14 mouse cellular contexts compared by ENCODE assay signal in the genomic region with DNA sequence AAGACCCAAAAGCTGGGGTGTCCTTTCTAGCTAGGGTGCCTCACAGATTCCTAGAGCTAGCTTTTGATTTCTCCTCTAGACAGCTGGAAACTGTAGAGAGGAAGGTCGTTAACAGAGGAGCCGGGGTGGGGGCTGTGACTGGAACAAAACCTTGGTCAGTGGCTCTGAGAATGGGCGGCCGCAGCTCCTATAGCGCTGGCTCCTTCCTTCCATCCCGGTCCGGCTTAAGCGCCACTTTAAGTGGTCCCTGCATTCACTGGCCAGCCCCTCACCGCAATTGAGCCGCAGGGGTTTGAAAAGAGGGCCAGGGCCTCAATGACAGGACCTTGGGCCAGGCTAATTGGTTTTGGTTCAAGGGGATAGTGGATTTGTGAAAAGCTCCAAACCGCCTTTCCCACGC. TPM values are rescaled to one million over a fixed set of nuclear protein-coding genes. Genes with fewer than 3 reads are reported as not detected.
DNase-seq lines count a peak whose midpoint lies in the region; ATAC-seq lines count a peak whose summit lies in the region.
"Had no signal": no experiment of that assay in that cellular context is flagged by ENCODE, and none has a peak within 500 bp of the region (broad histone marks: within the 10 kb centered on the region; RNA-seq: fewer than 3 reads in every experiment).

No protein-coding gene starts in this region.

- no peak overlapping the region; the same call in 1 of the 2 replicates for H3K4me2 ChIP-seq in embryonic facial prominence, embryonic 11.5 days (ENCODE audit: low read depth, low read length)
- H3K4me2 ChIP-seq in hindbrain, embryonic 14.5 days (replicated peaks): peak overlapping the region; percentile 91
- peak overlapping the region; percentile 90 for H3K4me2 ChIP-seq in neural tube, embryonic 12.5 days (replicated peaks)
- H3K4me2 ChIP-seq in intestine, embryonic 16.5 days (ENCODE audit: low read depth, low read length): no peak overlapping the region
- H3K4me2 ChIP-seq: embryonic facial prominence, embryonic 13.5 days; limb, embryonic 12.5 days had no signal

- H3K4me1 ChIP-seq in embryonic facial prominence, embryonic 11.5 days (ENCODE audit: control insufficient read depth, insufficient read depth, low read length): peaks cover 8% of the 10 kb centered on the region; the same call in 1 of the 2 replicates
- peaks cover 56% of the 10 kb centered on the region for H3K4me1 ChIP-seq in hindbrain, embryonic 14.5 days (replicated peaks; ENCODE audit: control insufficient read depth, insufficient read depth, low read length)
- peaks cover 44% of the 10 kb centered on the region for H3K4me1 ChIP-seq in neural tube, embryonic 12.5 days
- peaks cover 7% of the 10 kb centered on the region for H3K4me1 ChIP-seq in intestine, embryonic 16.5 days (ENCODE audit: control insufficient read depth, insufficient read depth, low read length)

- H3K27me3 ChIP-seq in embryonic facial prominence, embryonic 11.5 days (ENCODE audit: control insufficient read depth, insufficient read depth, low read length): peaks cover 89% of the 10 kb centered on the region
- H3K27me3 ChIP-seq in hindbrain, embryonic 14.5 days (ENCODE audit: control insufficient read depth, insufficient read depth, low read length): 0 out of 2 replicates have a peak, but pooled peaks cover 5% of the 10 kb centered on the region
- peaks cover 40% of the 10 kb centered on the region for H3K27me3 ChIP-seq in neural tube, embryonic 12.5 days (replicated peaks)
- peaks cover 94% of the 10 kb centered on the region for H3K27me3 ChIP-seq in intestine, embryonic 16.5 days (replicated peaks; ENCODE audit: control insufficient read depth, insufficient read depth, low read length)

- no peak for ATAC-seq in cerebellum, adult (ENCODE audit: insufficient number of reproducible peaks, low FRiP score, low TSS enrichment)
- ATAC-seq in embryonic facial prominence, embryonic 11.5 days (replicated peaks; ENCODE audit: insufficient number of reproducible peaks, low FRiP score, low TSS enrichment, low read depth): no peak
- ATAC-seq in hindbrain, embryonic 14.5 days (ENCODE audit: low FRiP score): no peak
- no peak for ATAC-seq in neural tube, embryonic 12.5 days (ENCODE audit: low FRiP score, low read depth)
- no peak for ATAC-seq in intestine, embryonic 16.5 days

- H3K36me3 ChIP-seq in embryonic facial prominence, embryonic 11.5 days (replicated peaks; ENCODE audit: control insufficient read depth, insufficient read depth, low read depth, low read length): no peaks in the 10 kb centered on the region
- H3K36me3 ChIP-seq in hindbrain, embryonic 14.5 days (replicated peaks; ENCODE audit: control insufficient read depth, insufficient read depth): peaks cover 33% of the 10 kb centered on the region; the same call in 1 of the 2 replicates
- H3K36me3 ChIP-seq in neural tube, embryonic 12.5 days: peaks cover 28% of the 10 kb centered on the region
- H3K36me3 ChIP-seq in intestine, embryonic 16.5 days (ENCODE audit: control insufficient read depth, insufficient read depth, low read length): no peaks in the 10 kb centered on the region
- H3K36me3 ChIP-seq: embryonic facial prominence, embryonic 13.5 days; heart, embryonic 13.5 days; limb, embryonic 12.5 days had no signal

- peak; percentile 15 for DNase-seq in cerebellum, adult 11 months
- peak; percentile 26 for DNase-seq in embryonic facial prominence, embryonic 11.5 days (ENCODE audit: low spot score)
- no peak for DNase-seq in hindbrain, embryonic 14.5 days (ENCODE audit: low spot score)
- no peak for DNase-seq in adrenal gland, postnatal 4 days (ENCODE audit: low spot score in 2 of 2)
- DNase-seq in heart, adult 8-10 months (ENCODE audit: low spot score): no peak
- DNase-seq: kidney, adult 11 months; lung, adult 2 months; thymus, postnatal 25 days had no signal

- H3K4me3 ChIP-seq in embryonic facial prominence, embryonic 11.5 days (ENCODE audit: low read depth, low read length): no peak overlapping the region
- H3K4me3 ChIP-seq in hindbrain, embryonic 14.5 days (replicated peaks; ENCODE audit: low read length): peak overlapping the region; percentile 88
- H3K4me3 ChIP-seq in neural tube, embryonic 12.5 days: peak overlapping the region; percentile 87
- H3K4me3 ChIP-seq in intestine, embryonic 16.5 days (ENCODE audit: low read length): no peak overlapping the region

- H3K27ac ChIP-seq in embryonic facial prominence, embryonic 11.5 days (replicated peaks; ENCODE audit: low read depth, low read length): no peak overlapping the region
- H3K27ac ChIP-seq in hindbrain, embryonic 14.5 days: peak overlapping the region; percentile 99
- H3K27ac ChIP-seq in neural tube, embryonic 12.5 days: peak overlapping the region; percentile 98
- no peak overlapping the region for H3K27ac ChIP-seq in intestine, embryonic 16.5 days (ENCODE audit: low read length)
- H3K27ac ChIP-seq: embryonic facial prominence, embryonic 13.5 days; heart, embryonic 13.5 days; limb, embryonic 12.5 days had no signal

- WGBS in embryonic facial prominence, embryonic 11.5 days: 1% methylated on average over 12 of the region's 12 CpGs
- 9% methylated on average over 12 of the region's 12 CpGs for WGBS in hindbrain, embryonic 14.5 days
- WGBS in neural tube, embryonic 12.5 days: 4% methylated on average over 12 of the region's 12 CpGs
- 4% methylated on average over 12 of the region's 12 CpGs for WGBS in intestine, embryonic 16.5 days

- peak overlapping the region; percentile 6; the same call in 1 of the 2 replicates for H3K9ac ChIP-seq in embryonic facial prominence, embryonic 11.5 days (replicated peaks; ENCODE audit: low read length)
- H3K9ac ChIP-seq in hindbrain, embryonic 14.5 days: peak overlapping the region; percentile 99
- H3K9ac ChIP-seq in neural tube, embryonic 12.5 days: peak overlapping the region; percentile 100
- no peak overlapping the region for H3K9ac ChIP-seq in intestine, embryonic 16.5 days (ENCODE audit: low read depth, low read length)
- H3K9ac ChIP-seq: embryonic facial prominence, embryonic 13.5 days; heart, embryonic 13.5 days; limb, embryonic 12.5 days had no signal

- H3K9me3 ChIP-seq in embryonic facial prominence, embryonic 11.5 days (replicated peaks; ENCODE audit: control insufficient read depth, low read length): no peaks in the 10 kb centered on the region
- no peaks in the 10 kb centered on the region for H3K9me3 ChIP-seq in hindbrain, embryonic 14.5 days (ENCODE audit: control insufficient read depth, low read length)
- no peaks in the 10 kb centered on the region for H3K9me3 ChIP-seq in neural tube, embryonic 12.5 days
- H3K9me3 ChIP-seq in intestine, embryonic 16.5 days (ENCODE audit: control insufficient read depth, low read length): no peaks in the 10 kb centered on the region
- H3K9me3 ChIP-seq: embryonic facial prominence, embryonic 13.5 days; heart, embryonic 13.5 days; limb, embryonic 12.5 days had no signal

RNA-seq across cellular contexts. Expression of a gene that starts 43.5 kb away (rescaled TPM):
- 19.7 and 21.3 TPM in 2 replicates for polyA plus RNA-seq in embryonic facial prominence, embryonic 11.5 days (2014; fragmentation: Nextera tagmentation; extraction: Ambion mirVana)
- polyA plus RNA-seq in hindbrain, embryonic 14.5 days (2014; fragmentation: Nextera tagmentation; extraction: Ambion mirVana): 26.3 and 28.9 TPM in 2 replicates
- 45.6 and 48.5 TPM in 2 replicates for polyA plus RNA-seq in neural tube, embryonic 12.5 days (2016; fragmentation: Nextera tagmentation; extraction: Ambion mirVana)
- polyA plus RNA-seq in intestine, embryonic 16.5 days (2015; fragmentation: Nextera tagmentation; extraction: Ambion mirVana): 39.1 and 42.8 TPM in 2 replicates
- 10 to 100 TPM; 87.2 to 93.7 TPM for total RNA-seq in adrenal gland, postnatal 4 days (2021)
- total RNA-seq in heart, adult 8-10 months (2022): 10 to 100 TPM; 65.9 to 72.3 (median 69.9) TPM

Comparison
In these comparisons a context has a peak if more than half of its experiments do, and no peak if none do; other contexts are left out.
1. DNase-seq: peak in cerebellum, adult 11 months (single experiment) and embryonic facial prominence, embryonic 11.5 days (single experiment); none in hindbrain, embryonic 14.5 days (single experiment), adrenal gland, postnatal 4 days (0 of 2) and heart, adult 8-10 months (single experiment).
2. H3K27ac ChIP-seq: peak in hindbrain, embryonic 14.5 days (single experiment) and neural tube, embryonic 12.5 days (single experiment); none in embryonic facial prominence, embryonic 11.5 days (single experiment) and intestine, embryonic 16.5 days (single experiment).
3. H3K4me2 ChIP-seq: peak in hindbrain, embryonic 14.5 days (single experiment) and neural tube, embryonic 12.5 days (single experiment); none in embryonic facial prominence, embryonic 11.5 days (single experiment) and intestine, embryonic 16.5 days (single experiment).
4. H3K4me3 ChIP-seq: peak in hindbrain, embryonic 14.5 days (single experiment) and neural tube, embryonic 12.5 days (single experiment); none in embryonic facial prominence, embryonic 11.5 days (single experiment) and intestine, embryonic 16.5 days (single experiment).